ENCODE assay signal across 8 mouse cellular contexts in genomic region chr16:76372941-76373561, GRCm38 (mm10). TPM values are rescaled to one million over a fixed set of nuclear protein-coding genes. Genes with fewer than 3 reads are reported as not detected.
DNase-seq lines count a peak whose midpoint lies in the region; ATAC-seq lines count a peak whose summit lies in the region.

No protein-coding gene starts in this region.

- peak; percentile 71 for DNase-seq in MEL-GATA-1-ER (ENCODE audit: extremely low read depth, low read depth)
- DNase-seq in cerebellum, adult 8-10 months = peak; percentile 84
- DNase-seq in forelimb bud, embryonic 11.5 days (ENCODE audit: low read depth, low spot score) = peak; percentile 88
- peak; percentile 80 for DNase-seq in layer of hippocampus, adult 9-11 months
- DNase-seq in lung, postnatal 10 days = peak; percentile 93
- peak; percentile 79 for DNase-seq in ovary, postnatal 14 days (ENCODE audit: low spot score)
- peak; percentile 82 to 84 for DNase-seq in thymus, postnatal 10 days (ENCODE audit: low spot score in 2 of 2)

- ATAC-seq in hematopoietic stem cell, adult 5-6 weeks (replicated peaks in 1 of 2; ENCODE audit: insufficient read depth in 1 of 2, low FRiP score in 2 of 2, low TSS enrichment in 1 of 2, low read depth in 1 of 2, poor library complexity in 2 of 2, severe bottlenecking in 2 of 2) = peak; percentile 39 to 64

RNA-seq across cellular contexts. Expression of gene Nrip1, which starts 0.6 kb away (rescaled TPM):
- total RNA-seq in hematopoietic stem cell, adult 5-6 weeks (2017) = 58.3 and 66.5 TPM in 2 replicates

Comparison
In these comparisons a context has a peak if more than half of its experiments do, and no peak if none do; other contexts are left out.
1. Peak in every context shown above with its lines: DNase-seq and ATAC-seq.